Mouse (Mus musculus) thymus, adult 18-20 months (tissue): ENCODE measurements around the gene Pygl.
"Not testable (repeated sequence)": the region's sequence is repeated elsewhere in the genome, so short reads cannot be mapped to it uniquely, and the experiment has no call there.

Experiments used
- DNase-seq, 2 experiments: peaks; one replicate each; pipeline ENCODE4 v3.0.0; 2022; ENCODE audit warnings: mixed read lengths in 2 of 2

The Pygl gene

GRCm38 (mm10) chr12:70227121-70227932, 4.0 kb downstream of the Pygl start:
- DNase-seq: peak; percentile 58 to 60

DNA sequence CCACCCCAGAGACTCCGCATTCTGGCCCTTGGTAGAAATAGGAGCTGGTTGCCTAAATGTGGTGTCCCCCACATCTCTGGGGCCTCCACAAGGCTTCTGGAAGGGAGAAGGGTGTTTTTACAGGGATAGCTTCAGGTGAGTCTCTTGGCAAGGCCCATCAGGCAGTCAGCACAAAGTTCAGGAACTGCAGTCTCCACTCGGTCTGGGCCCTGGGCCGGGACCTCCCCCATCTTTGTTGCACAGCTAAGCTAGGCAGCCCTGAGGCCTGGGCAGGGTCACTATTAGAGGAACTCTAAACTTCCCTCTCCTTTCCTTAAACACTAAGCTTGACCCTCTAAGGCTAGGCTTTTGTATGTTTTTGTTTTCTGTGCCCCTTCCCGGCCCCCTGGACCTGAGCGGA, 4.6 kb downstream of the Pygl start:
- DNase-seq: no peak

DNA sequence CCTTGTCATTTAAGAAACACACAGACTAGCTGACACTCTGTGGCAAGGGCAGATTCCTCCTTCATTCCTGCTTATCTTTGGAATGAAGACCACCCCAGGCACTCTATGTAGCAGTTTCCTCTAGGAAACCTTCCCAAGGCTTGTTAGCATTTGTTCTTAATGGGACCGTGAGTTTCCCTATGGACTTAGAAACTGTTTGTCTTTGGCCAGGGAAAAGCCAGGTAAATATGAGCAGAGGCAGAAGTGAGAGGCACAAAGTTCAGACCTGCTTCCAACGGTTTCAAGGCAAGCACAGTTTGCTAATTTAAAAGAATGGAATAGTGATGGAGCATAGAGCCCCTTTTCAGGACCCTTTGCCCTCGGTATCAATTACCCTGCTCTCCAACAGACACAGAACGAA, 8.0 kb downstream of the Pygl start:
- no peak for DNase-seq

GRCm38 (mm10) chr12:70221425-70221824, 9.9 kb downstream of the Pygl start:
- DNase-seq: no peak

DNA sequence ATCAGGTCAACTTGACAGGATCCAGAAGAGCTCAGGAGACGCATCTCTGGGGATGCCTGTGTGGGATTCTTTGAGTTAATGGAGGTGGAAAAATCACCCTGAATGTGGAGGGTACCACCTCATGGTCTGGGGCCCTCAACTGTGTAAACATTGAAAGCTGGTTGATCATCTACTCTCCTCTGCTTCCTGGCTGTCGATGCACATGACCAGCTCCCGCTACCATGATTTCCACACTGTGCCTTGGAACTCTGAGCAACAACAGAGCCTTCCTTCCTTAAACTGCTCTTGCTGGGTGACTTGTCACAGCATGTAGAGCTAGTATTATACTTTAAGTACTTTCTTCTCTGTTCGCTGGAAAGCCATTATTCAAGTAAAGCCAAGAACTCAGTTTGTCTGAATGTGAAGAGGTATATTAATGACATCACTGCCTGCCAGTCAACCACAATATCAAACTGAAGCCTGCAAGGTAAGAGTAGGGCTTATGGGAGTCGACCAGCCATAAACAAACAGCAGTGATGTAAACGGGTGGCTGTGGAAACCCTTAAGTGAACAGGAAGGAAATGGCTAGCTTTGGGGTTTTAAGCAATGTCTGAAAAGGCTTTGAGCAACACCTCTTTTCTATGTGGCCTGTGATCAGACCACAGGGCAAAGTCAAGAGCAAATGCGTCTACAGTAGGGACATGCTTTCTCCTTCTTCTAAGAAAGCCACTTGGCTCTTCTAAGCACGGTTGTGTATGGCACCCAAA, 12.3 kb downstream of the Pygl start:
- no peak for DNase-seq

GRCm38 (mm10) chr12:70216229-70216800, 15.0 kb downstream of the Pygl start:
- no peak for DNase-seq

- DNase-seq: no peak
These were observed 17.0 kb downstream of the Pygl start for GRCm38 (mm10) chr12:70214281-70214680.

- DNase-seq: no peak
These were observed 17.7 kb downstream of the Pygl start for GRCm38 (mm10) chr12:70213601-70214000.

GRCm38 (mm10) chr12:70212501-70212900, 18.8 kb downstream of the Pygl start:
- DNase-seq: no peak

DNA sequence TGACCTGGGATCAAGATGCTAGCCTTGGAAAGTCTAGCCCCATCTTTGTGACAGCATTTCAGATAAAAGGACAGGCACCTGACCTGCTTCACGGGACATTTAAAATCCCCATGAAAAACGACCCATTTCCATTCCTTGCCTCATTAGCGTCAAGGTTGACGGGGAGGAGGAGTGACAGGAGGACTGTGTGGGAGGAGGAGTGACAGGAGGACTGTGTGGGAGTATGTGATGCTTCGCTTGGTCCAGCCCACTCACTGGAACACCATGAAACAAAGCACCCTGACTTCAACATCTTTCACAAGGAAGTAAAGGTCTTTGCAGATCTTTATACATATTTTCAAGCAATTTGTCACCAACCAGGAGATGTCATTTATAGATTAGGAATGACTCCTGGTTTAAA, 23.1 kb downstream of the Pygl start:
- DNase-seq: no peak

DNA sequence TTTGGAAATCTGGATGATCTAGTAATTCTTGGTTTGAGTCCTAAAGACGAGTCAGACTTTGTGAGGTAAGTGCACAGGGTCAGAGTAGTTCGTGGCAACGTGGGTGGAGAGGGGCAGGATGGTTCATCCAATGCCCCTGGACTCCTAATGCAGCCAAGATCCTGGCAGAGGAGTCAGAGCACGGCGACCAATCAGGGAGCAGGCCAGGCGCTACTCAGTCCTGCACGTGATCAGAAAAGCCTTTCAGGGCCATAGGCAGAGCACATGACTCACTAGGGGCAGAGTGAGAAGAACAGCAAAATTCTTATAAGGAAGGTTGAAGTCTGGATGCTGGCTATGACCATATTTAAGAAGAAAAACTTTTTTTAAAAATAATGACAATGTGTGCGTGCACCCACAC, 26.9 kb downstream of the Pygl start:
- no peak for DNase-seq

- no peak for DNase-seq
These were observed 29.3 kb downstream of the Pygl start for GRCm38 (mm10) chr12:70201926-70202529.

GRCm38 (mm10) chr12:70196341-70196740, 34.9 kb downstream of the Pygl start:
- DNase-seq: no peak

DNA sequence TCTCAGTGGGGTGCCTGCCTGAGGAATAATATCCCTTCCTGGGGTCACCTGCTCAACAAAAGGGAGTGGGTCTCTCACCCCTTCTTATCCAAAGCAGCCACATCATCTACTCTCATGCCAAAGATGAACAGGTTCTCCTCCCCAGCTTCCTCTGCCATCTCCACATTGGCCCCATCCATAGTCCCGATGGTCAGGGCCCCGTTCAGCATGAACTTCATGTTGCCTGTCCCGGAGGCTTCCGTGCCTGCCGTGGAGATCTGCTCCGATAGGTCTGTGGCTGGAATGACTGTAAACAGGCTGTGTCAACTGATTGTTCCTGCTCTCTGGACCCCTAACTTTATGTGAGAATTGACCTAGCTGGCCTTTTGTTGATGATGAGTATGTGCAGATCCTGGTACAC, 35.9 kb downstream of the Pygl start:
- DNase-seq: no peak

- no peak for DNase-seq
These were observed 39.0 kb downstream of the Pygl start for GRCm38 (mm10) chr12:70192267-70192727.

DNA sequence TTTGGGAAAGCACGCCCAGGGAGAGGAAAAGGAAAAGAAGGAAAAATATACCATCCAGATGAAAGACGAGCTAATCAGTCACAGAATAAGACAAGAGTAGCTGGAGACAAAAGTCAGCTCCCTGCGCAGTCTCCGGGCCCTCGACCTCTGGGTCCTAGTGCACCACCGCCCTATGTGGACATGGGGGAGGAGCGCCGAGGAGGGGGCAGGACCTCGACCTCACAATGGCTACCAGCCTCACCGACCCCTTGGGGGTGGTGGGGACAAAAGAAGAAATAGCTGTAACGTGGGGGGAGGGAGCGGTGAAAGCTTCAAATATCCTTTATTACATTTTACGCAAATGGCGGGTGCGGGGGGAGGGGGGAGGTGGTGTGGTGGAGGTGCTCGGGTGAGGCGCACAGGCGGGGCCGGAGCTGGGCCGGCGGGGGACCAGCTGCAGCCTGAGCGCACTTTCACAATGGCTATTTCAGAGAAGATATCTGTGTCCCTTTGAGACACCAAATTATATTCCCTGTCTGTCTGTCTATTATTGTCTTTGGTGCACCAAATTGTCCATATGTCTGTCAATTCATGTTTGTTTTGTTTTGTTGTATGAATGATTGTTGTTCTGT, 47.0 kb downstream of the Pygl start:
- DNase-seq: no peak

DNA sequence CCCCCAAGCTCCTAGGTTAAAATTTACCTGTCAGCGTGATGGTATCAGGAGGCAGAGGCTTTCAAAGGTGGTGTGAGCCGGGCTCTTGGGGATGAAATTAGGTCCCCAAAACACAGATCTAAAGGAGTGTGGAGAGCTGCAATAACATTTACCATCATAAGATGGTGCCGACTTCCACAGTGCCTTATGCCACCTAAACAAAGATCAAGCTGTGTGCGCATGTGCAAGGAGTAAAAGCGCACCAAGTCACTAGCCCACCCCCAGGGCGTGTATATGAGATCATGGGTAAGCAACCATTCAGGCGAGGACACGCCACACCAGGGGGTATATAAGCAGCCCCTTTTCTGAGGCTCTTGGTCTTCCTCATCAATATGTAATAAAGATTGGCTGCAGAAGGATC, 47.8 kb downstream of the Pygl start:
- DNase-seq: not testable (repeated sequence)

- no peak for DNase-seq
These were observed 61.3 kb downstream of the Pygl start for GRCm38 (mm10) chr12:70169969-70170368.

DNA sequence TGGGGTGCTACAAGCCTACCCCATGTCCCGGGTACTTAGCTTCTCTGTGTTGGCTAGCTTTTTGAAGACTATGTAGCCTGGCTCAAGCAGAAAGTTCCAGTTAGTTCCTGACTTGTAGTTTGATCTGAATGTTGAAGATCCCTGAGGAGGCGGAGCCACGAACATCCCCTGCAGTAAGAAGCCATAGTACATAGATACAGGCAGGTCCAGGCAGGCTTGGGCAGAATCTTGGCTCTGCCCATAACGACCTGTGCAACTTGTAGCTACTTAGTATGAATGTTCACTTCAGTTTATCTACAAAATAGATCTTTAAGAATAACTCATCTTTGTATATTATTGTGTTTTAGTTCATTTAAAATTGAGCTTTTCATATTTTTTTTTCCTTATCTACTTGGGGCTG, 63.3 kb downstream of the Pygl start:
- DNase-seq: no peak

GRCm38 (mm10) chr12:70164741-70165140, 66.5 kb downstream of the Pygl start:
- no peak for DNase-seq

GRCm38 (mm10) chr12:70161057-70161456, 70.2 kb downstream of the Pygl start:
- DNase-seq: no peak

DNA sequence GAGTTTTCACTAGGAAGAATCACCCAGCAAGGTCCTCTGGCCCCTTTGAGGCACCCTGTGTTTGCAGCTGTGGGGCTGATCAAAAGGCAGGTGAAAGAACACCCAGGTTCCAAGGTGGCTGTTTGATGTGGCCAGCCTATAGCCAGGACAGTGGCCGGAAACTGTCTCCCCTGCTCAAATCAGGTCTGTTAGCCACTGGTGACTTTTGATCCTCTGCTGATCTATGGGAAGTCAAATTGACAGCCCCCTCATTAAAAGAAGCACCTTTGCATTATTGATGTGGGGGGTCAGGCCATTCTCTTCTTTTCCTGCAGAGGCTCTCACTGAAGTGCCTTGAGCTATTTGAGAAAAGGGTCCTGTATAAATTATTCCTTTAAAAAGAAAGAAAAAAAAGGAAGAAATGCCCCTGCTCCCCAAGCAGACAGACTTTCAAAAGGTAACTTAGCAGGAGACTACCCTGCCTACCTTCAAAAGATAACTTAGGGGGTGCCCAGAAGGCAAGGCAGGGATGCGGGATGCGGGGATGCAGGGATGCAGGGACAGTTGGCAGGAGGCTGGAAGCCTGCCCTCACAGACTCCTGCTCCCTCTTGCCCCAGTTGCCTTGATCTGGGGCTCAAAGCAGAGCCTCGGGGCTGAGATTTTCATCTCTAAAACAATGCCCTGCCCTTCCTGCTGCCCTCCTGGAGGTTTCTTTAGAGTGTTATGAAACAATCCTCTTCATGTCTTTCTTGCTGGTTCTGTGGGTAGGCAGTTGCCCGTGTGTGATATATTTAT, 73.8 kb downstream of the Pygl start:
- no peak for DNase-seq
